Mouse (Mus musculus) limb, embryonic 14.5 days (tissue): ENCODE results near the gene Msi2. TPM values are rescaled to one million over a fixed set of nuclear protein-coding genes. Genes with fewer than 3 reads are reported as not detected.

Source experiments
- ATAC-seq: fragments of 200-750 bp; cut with Nextera tagmentation; 2 replicates; pipeline ENCODE4 v1.8.0; 2017; ENCODE audit warnings: low read depth, moderate number of reproducible peaks, moderate TSS enrichment; ENCODE audit not compliant: low FRiP score
- DNase-seq: peaks from one replicate; pipeline ENCODE4 v3.0.0-alpha.2; 2015; ENCODE audit warnings: low spot score
- H3K27ac ChIP-seq: fragments of 300-500 bp; sonication (generic); replicated peaks from 2 replicates; pipeline ENCODE4 v1.5.1; 2014; ENCODE audit warnings: low read depth, mild to moderate bottlenecking, low read length, moderate library complexity, mixed read lengths
- H3K27me3 ChIP-seq: fragments of 300-500 bp; sonication (generic); 2 replicates; pipeline ENCODE4 v1.6.1; 2014; ENCODE audit warnings: low read length, mixed read lengths; ENCODE audit not compliant: control insufficient read depth, insufficient read depth
- H3K36me3 ChIP-seq: fragments of 300-500 bp; sonication (generic); 2 replicates; pipeline ENCODE4 v1.6.1; 2014; ENCODE audit warnings: mild to moderate bottlenecking, low read length, moderate library complexity, mixed read lengths; ENCODE audit not compliant: control insufficient read depth, insufficient read depth
- H3K4me1 ChIP-seq: fragments of 300-500 bp; sonication (generic); 2 replicates; pipeline ENCODE4 v1.6.1; 2014; ENCODE audit warnings: antibody characterized with exemption, low read length, mixed read lengths; ENCODE audit not compliant: control insufficient read depth, insufficient read depth
- H3K4me2 ChIP-seq: fragments of 300-500 bp; sonication (generic); replicated peaks from 2 replicates; pipeline ENCODE4 v1.6.1; 2014; ENCODE audit warnings: low read depth, mild to moderate bottlenecking, low read length, moderate library complexity; ENCODE audit not compliant: severe bottlenecking
- H3K4me3 ChIP-seq: fragments of 300-500 bp; sonication (generic); replicated peaks from 2 replicates; pipeline ENCODE4 v1.5.1; 2014; ENCODE audit warnings: low read length
- H3K9ac ChIP-seq: fragments of 300-500 bp; sonication (generic); 2 replicates; pipeline ENCODE4 v1.6.1; 2014; ENCODE audit warnings: mild to moderate bottlenecking, low read depth, low read length, moderate library complexity; ENCODE audit not compliant: severe bottlenecking
- H3K9me3 ChIP-seq: fragments of 300-500 bp; sonication (generic); 2 replicates; pipeline ENCODE4 v1.6.1; 2016; ENCODE audit warnings: low read length; ENCODE audit not compliant: control insufficient read depth
- POLR2A ChIP-seq: fragments of 200-500 bp; IDR thresholded peaks from 2 replicates; pipeline ENCODE4 v1.8.0; 2012; ENCODE audit warnings: inconsistent platforms, mild to moderate bottlenecking, moderate library complexity, borderline replicate concordance; ENCODE audit not compliant: insufficient read depth, insufficient read length; ENCODE audit errors: extremely low read depth
- WGBS: fragments of 180-500 bp; shearing (Covaris S2); extraction: QIAGEN DNeasy Blood & Tissue Kit; methylation state at CpG from one replicate; pipeline ENCODE4 v1.1.7; 2014; 5-methylcytosine and 5-hydroxymethylcytosine counted together
- polyA plus RNA-seq, 2 experiments: library from polyadenylated mRNA; depleted of rRNA in 1 of 2; stranded (reverse) in 1 of 2; unstranded in 1 of 2; fragments of >200 nt; fragmentation: Nextera tagmentation in 1 of 2; extraction: Ambion mirVana in 1 of 2; gene quantifications; 2 replicates each; pipeline versions ENCODE4 v1.2.1 to v1.2.3; 2012 to 2014

Gene Msi2
- polyA plus RNA-seq, 2 experiments: 13.9 to 36.5 TPM

- Histone ChIP-seq H3K4me1 (no peaks in the 10 kb centered on the region), H3K9ac (no peak overlapping the region), H3K9me3 (no peaks in the 10 kb centered on the region), H3K27me3 (no peaks in the 10 kb centered on the region), H3K36me3 (peaks cover 16% of the 10 kb centered on the region; the same call in 1 of the 2 replicates), H3K27ac (no peak overlapping the region), H3K4me2 (no peak overlapping the region), H3K4me3 (no peak overlapping the region)
- DNase-seq: no peak
- no peak for ATAC-seq
- WGBS: 88% methylated on average over 3 of the region's 3 CpGs
- TF ChIP-seq POLR2A: no peak
Observed at GRCm38 (mm10) chr11:88369898-88370297, 348.4 kb downstream of the Msi2 start.

- DNase-seq (no peak), ATAC-seq (no peak)
- Histone ChIP-seq H3K4me3 (no peak overlapping the region), H3K4me2 (no peak overlapping the region), H3K27me3 (no peaks in the 10 kb centered on the region), H3K9ac (no peak overlapping the region), H3K27ac (no peak overlapping the region), H3K36me3 (peaks cover 19% of the 10 kb centered on the region; the same call in 1 of the 2 replicates), H3K9me3 (no peaks in the 10 kb centered on the region), H3K4me1 (no peaks in the 10 kb centered on the region)
- WGBS: 91% methylated on average over 4 of the region's 4 CpGs
- TF ChIP-seq POLR2A: no peak
Observed at GRCm38 (mm10) chr11:88367501-88367900, 350.8 kb downstream of the Msi2 start.

GRCm38 (mm10) chr11:88365914-88366540 is 352.3 kb downstream of the Msi2 start:
- no peak overlapping the region for H3K9ac ChIP-seq

GRCm38 (mm10) chr11:88364231-88364630 is 354.1 kb downstream of the Msi2 start:
- Histone ChIP-seq H3K4me1 (no peaks in the 10 kb centered on the region), H3K27me3 (no peaks in the 10 kb centered on the region), H3K9ac (no peak overlapping the region), H3K4me3 (no peak overlapping the region), H3K9me3 (no peaks in the 10 kb centered on the region), H3K27ac (no peak overlapping the region), H3K36me3 (peaks cover 28% of the 10 kb centered on the region), H3K4me2 (no peak overlapping the region)
- DNase-seq (no peak), ATAC-seq (no peak)
- TF ChIP-seq POLR2A: no peak
- WGBS: 90% methylated on average over 3 of the region's 3 CpGs

More at GRCm38 (mm10) chr11:88365914-88366540, 352.3 kb downstream of the Msi2 start:
- Histone ChIP-seq H3K36me3 (peaks cover 22% of the 10 kb centered on the region), H3K4me1 (no peaks in the 10 kb centered on the region), H3K27ac (no peak overlapping the region), H3K27me3 (no peaks in the 10 kb centered on the region), H3K9me3 (no peaks in the 10 kb centered on the region), H3K4me3 (no peak overlapping the region), H3K4me2 (no peak overlapping the region)
- TF ChIP-seq POLR2A: no peak
- DNase-seq (no peak), ATAC-seq (no peak)
- WGBS: 91% methylated on average over 2 of the region's 2 CpGs

- 79% methylated on average over 14 of the region's 14 CpGs for WGBS
- no peak for ATAC-seq
- Histone ChIP-seq H3K9ac (no peak overlapping the region), H3K4me3 (no peak overlapping the region), H3K4me1 (no peaks in the 10 kb centered on the region), H3K27ac (no peak overlapping the region), H3K36me3 (peaks cover 28% of the 10 kb centered on the region), H3K4me2 (no peak overlapping the region), H3K9me3 (no peaks in the 10 kb centered on the region), H3K27me3 (no peaks in the 10 kb centered on the region)
- no peak for TF ChIP-seq POLR2A
- DNase-seq: no peak
Observed at GRCm38 (mm10) chr11:88363481-88363880, 354.8 kb downstream of the Msi2 start.

- 83% methylated on average over 7 of the region's 7 CpGs for WGBS
- peaks cover 12% of the 10 kb centered on the region for H3K36me3 ChIP-seq
- no peak for TF ChIP-seq POLR2A
Observed at GRCm38 (mm10) chr11:88359736-88360135, 358.6 kb downstream of the Msi2 start.

More at GRCm38 (mm10) chr11:88359736-88360135, 358.6 kb downstream of the Msi2 start:
- H3K27ac ChIP-seq: no peak overlapping the region
- no peak for ATAC-seq
- peaks cover 16% of the 10 kb centered on the region for H3K4me1 ChIP-seq
- no peaks in the 10 kb centered on the region for H3K27me3 ChIP-seq
- no peak overlapping the region for H3K4me2 ChIP-seq
- H3K9ac ChIP-seq: no peak overlapping the region
- H3K4me3 ChIP-seq: no peak overlapping the region
- no peaks in the 10 kb centered on the region for H3K9me3 ChIP-seq
- DNase-seq: no peak
